Mouse (Mus musculus) c-Kit-positive CD71-positive TER-119-negative erythroid progenitor cells, embryonic 14.5 days (primary cell): ENCODE data around the gene Etnk2.

ENCODE experiments used
- DNase-seq: peaks from one replicate; pipeline ENCODE4 v3.0.0-alpha.2; 2013; ENCODE audit warnings: low read depth

Etnk2 gene

DNA sequence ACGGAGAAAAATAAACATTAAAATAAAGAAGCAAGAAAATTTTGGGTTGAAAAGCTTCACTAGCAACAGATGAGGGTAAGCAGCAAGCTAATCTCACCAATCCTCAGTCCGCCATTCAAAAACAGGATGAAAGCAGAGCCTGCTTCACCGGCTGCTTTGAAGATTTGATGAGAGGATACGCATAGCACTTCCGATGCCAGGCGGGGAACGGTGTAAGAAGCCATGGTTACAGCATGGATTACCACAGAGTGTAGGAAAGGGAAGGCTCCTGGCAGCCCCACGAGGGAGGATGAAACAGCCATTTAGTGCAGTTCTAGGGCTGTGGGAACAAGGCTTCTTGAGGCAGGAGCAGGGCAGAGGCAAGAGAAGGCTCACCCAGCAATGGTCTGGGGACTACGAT, 11.6 kb upstream of the Etnk2 start:
- DNase-seq, result no peak

DNA sequence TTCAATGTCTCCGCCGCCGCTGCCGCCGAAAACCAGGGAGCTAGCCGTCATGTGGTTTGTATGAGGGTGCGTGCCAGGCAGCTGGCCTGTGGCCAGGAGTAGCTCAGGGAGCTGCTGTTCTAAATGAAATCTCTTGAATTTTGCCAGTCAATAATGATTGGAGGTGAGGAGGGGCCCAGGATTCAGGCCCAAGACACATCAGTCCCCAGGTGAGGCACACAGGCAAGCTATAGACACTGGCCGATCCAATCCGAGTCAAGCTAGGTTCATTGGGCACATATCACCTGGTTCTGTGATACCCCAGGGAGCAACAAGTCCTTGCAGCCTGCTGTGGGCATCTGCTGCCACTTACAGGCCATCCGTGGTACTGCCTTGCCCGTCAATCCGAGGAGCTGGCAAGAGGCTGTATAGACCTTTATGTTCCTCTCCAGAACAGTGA, 10.0 kb upstream of the Etnk2 start:
- peak; percentile 27 for DNase-seq

DNA sequence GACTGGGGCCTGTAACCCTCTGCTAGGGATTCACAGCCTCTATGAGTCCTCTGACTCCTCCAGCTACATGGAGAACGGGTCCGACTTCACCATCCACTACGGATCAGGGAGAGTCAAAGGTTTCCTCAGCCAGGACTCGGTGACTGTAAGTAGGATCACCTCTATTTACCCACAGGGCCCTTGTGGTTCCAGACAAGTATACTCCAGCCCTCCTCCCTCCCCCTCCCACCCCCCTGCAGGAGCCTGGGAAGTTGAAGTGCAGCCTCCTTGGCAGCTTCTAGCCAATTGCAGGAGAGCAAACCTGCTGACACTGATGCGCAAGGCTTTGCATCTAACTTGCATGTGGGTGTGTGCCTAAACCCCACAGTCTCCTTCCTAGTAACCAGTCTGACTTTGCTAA, 7.9 kb upstream of the Etnk2 start:
- no peak for DNase-seq

DNA sequence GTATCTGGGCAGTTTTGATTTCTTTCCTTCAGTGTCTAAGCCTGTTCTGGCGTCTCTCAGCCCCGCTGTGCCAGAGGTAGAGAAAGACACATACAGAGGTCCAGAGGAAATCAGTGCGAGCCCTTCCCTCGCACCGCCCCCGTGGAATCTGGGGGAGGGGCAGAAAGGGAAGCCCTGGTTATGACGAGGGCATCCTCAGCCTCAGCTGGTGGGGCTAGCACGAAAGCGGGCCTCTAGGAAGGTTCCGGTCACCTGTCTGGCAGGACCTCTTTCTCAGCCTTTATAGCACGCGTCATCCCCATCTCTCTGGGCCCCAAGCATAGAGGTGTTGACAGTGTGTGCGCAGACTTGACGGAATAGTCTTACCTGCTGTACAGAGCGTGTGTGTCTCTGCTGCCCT, 7.5 kb upstream of the Etnk2 start:
- DNase-seq, result no peak

DNA sequence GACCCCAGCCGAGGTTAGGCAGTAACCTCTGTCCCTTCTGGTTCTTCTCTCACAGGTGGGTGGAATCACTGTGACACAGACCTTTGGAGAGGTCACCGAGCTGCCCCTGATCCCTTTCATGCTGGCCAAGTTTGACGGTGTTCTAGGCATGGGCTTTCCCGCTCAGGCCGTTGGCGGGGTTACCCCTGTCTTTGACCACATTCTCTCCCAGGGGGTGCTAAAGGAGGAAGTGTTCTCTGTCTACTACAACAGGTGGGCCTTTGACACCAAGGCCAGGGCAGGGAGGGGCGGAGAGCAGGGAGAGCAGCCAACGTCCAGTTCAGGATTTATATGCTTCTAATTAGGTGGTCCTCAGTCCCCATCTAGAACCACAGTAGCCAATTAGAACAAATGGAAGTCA, 7.0 kb upstream of the Etnk2 start:
- DNase-seq, result no peak

DNA sequence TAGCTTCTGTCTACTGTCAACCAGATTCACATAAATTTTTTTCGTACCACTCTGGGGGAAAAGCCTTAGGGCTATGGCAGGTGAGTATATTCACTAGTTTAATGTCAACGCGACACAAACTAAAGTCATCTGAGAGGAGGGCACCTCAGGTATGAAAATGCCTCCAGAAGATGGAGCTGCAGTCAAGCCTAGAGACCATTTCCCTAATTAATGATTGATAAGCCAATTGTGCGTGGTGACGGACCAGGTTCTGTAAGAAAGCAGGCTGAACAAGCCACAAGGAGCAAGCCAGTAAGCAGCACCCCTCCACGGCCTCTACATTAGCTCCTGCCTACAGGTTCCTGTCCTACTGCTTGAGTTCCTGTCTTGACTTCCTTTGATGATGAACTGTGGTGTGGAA, 2.4 kb upstream of the Etnk2 start:
- DNase-seq, result no peak

DNA sequence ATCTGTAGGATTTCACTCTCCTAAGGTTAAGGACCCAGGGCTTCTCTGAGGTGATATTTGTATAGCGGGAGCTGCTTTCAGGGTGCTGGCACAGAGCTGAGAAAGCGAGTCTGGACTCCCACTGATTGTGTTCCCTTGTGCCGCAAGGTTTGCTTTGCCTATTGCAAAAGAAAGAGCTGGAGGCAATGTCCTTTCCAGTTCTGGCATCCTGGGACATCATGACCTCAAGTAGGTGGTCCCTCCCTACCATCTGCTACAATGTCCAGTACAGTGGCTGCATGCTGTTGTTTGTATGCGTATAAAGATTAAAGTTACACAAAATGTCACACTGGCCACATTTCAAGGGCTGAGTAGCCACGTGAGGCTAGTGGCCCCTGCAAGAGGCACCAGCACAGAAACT, 1.3 kb upstream of the Etnk2 start:
- DNase-seq, result no peak

DNA sequence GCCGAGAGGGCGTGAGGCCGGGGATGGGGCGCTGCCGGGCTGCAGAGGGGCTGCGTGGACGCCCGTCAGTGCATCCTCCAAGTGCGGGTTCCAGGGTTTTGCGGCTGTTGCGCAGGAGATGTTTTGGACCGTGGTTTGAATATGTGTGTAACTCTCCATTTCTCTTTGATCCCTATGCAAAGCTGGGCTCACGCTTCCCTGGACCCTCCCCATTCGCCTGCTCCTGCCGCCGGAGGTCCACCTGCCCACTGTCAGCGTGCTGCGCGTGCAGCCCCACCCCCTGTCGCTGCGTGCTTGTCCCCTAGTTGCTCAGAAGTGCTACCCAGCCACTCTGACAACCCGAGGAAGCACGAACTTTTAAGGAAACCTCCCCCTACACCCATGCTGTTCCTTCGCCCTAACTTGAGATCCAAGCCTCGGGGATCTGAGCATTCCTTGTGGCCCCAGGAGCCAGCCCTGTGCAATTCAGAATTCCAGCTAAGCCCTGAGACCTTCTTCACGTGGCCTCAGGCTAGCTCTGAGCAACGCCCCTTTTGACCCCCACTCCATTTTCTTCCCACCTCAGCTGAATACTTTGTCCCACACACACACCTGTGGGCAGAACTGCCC, 754 bp downstream of the Etnk2 start:
- DNase-seq, result no peak

DNA sequence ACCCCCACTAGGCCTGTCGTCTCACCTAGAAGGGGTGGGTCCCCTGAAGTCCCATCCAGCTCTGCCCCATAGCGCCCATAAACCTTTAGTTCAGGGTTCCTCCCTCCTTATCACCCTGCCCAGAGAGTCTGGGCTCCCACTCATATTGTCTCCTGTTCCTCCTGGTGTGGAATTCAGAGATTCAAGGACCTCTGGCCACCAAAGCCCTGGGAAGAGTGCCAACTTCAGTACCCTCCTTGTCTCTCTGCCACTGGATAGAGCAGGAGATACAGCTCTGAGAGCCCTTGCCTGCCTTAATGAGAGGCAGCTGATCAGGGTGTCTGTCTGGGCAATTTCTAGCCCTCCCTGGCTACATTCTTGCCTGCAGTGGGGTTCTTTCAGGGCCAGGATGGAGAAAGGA, 1.5 kb downstream of the Etnk2 start:
- no peak for DNase-seq

DNA sequence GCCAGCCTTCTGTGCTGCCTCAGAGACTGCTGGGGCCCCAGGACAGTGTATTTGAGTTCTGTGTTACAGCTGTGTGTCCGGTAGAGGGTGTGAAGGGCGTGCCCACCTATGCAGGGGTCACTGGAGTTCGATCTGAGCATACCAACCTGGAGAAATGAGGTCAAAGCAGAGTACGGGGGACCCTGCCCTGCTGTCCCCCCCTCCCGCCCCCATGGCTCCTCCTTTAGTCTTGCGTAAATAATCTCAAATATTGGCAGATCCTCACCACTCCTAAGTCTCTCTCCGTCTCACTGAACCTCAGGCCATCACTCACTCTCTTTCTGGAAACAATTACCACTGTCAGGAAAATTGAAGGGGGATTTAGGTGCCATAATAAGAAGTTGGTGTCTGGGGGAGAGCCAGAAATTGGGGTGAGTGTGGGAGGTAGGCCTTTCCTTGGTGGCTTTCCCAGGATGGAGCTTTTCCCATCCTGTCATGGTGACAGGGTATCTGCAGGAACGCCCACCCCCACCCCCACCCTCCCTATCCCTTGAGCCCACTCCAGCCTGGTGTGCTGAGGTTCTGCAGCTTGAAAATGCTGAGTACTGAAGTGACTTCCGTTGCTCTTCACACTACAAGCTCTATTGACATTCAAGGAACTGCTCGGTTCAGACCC, 3.7 kb downstream of the Etnk2 start:
- no peak for DNase-seq

DNA sequence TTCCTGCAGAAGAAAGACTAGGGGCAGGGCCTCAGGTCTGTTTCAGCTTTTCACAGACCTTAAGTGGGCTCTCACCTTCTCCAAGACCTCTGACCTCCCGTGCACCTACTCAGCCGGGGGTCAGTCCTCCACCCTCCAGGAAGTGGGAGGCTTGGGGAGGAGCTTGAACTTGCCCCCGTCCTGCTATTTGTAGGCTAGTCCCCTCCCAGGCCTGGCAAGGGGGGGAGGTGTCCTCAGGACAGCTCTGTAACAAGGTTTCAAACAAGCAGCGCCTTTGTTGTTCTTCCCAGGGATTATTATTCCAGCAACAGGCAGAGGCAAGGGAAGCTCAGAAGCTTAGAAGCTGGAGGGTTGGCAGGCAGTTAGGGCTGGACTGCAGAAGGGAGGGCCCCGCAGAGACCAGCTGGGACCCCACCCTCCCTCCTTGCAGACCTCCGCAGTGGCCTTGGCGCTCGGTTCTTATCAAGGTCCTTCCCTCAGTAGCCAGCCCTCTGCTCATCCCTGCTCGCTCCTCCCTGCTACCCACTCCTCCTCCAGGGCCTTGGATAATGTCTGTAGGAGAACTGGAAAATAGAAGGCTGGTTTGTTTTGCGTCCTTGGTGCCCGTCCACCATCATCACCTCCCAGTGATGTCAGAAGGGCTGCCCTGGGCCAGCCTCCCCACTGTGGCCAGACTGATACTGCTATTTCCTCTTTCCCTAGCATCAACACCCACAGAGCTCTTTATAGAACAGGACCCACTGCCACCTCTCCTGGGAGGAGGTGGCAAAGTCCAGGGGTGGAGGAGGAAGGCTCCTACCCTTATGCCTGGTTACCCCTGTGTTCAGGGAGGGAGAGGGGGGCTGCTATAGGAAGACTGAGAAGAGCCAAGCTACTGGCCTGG, 4.5 kb downstream of the Etnk2 start:
- DNase-seq, result no peak

DNA sequence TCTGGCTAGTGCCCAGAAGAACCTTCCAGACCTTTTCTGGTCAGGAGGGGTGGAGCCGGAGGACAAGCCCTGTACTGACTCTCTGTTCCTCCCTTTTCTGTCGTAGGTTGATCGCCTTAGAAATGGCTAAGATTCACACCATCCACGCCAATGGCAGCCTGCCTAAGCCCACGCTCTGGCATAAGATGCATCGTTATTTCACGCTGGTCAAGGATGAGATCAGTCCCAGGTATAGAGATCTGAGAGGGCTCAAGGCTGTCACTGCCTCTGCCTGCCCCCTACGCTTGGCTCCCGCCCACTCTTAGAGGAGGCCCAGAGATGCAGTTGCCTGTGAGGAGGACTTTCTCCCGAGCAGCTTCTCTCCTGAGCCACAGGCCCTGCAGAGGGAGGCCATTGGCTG, 5.3 kb downstream of the Etnk2 start:
- DNase-seq, result no peak

DNA sequence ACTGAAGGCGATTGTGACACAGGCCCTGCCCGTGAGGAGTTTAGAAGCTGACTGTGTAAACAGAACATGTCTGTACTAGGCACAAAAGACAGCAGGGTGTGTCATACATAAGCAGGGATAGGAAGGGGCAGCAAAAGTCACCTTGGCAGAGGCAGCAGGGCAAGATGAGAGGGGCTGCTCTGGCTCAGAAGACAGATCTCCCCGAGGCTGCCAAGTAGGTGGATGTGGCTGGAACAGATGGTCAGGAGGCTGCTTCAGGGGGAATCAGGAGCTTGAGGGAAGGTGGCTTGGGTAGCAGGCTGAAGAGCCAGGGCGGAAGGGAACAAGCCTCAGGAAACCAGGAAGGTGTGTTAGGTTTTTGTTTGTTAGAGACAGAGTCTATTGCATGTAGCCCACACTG, 7.0 kb downstream of the Etnk2 start:
- DNase-seq, result no peak

DNA sequence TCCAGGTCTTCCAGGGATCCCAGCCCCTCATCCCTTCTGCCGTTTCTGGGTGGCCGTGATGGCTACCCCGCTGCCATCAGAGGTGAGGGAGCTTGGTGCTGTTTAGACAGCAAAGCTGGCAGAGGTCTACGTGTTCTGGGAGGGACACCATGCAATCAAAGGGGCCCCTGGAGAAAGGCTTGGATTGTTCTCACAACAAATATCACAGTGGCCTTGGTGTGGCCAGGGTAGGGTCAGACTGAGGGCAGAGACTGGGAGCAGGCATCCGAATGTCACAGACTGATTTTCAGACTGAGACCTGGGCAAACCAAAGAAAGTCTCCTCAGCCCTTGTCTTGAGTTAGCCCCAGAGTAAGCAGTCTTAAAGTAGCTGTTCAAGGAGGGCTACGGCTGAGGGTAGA, 8.1 kb downstream of the Etnk2 start:
- DNase-seq, result no peak

DNA sequence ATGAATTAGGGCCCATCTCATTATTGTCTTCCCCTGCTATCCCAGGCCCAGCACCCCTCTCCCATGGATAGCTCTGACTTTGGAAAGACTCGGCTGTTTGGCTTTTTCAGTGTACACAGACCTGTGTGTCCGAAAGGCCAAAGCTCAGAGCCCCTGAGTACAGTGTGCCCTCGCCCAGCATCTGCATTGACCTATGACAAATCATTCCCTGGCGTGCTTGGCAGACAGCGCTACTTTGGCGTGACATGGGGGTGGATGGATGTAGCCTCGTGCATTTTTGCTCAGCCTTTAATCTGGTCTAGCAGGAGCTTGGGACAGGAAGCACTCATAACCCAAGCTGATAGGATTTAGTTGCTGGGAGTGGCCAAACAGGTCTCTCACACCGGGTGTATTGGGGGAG, 8.7 kb downstream of the Etnk2 start:
- no peak for DNase-seq

DNA sequence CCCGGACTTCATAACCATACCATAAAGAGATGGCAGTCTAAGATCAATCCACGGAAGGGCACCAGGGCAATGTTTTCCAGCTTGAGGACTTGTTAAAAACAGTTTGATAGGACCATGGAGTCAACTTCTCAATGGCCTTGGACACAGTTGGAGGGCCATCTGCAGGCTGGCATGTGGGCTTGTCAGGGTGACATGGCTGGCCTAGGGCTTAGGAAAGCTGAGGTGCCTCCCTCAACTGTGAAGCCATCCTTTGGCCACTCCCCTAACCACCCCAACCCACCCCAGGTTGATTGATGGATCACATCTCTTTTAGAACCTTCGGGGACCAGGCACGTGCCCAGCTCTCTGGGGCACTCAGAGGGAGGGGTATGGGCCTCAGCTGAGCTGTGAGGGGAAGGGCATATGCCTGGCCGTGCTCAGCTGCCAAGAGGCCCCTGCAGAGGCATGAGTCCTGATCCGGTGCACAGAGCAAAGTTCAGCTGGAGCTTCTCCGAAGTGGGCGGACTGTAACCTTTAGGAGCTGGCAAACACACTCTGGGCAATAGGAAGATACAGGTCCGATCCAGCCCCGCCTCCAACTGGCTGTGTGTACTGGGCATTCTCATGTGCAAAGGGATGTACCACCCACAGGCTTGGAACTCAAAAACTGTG, 12.4 kb downstream of the Etnk2 start:
- DNase-seq, result no peak

DNA sequence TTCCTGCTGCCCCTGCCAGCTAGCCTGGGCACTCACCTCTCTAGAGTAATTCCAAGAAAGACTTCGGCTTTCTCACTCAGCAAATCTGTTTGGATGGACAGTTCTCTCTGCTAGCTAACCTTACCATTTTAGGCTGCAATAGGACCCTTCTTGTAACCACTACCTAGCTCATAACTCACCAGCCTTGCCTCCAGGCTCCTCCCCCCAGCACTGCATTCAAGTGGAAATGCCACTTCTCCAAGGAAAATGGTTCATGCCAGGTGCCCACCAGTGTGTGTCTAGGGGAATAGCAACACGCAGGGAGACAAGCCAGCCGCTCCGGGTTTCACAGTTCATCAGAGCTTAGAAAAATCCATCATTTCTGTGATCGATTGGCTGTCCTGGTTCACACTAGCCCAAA, 14.2 kb downstream of the Etnk2 start:
- DNase-seq, result no peak

DNA sequence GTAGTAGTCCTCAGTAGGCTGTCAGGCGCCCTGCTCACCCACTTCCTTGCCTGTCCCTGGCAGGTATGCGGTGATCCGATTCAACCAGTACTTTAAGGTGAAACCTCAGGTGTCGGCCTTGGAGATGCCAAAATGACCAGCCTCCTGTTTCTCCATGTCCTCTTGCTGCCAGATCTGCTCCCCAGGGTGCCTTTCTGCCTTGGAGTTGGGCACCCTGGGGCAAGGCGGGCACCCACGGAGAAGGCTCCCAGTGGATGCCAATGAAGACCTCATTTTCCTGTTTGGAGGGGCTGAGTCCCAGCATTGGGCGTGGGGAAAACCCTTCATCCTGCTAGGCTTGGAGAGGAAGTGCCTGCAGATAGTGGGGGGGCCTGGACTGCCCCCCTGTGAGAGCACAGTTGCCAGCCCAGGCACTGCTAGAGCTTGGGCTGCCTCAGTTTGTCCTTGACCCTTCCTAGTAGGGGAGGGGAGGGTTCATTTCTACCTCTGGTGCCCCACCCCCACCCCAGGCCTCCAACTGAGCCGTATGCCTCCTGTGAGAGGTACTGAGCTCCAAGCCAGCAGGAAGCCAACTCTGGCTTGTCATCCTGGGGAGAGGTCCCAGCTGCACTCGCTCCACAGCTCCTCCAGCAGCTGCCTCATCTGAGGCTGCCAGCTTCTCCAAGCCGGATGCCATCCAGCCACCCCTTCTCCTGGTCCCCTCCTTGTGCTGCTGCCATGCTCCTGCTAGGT, 16.0 kb downstream of the Etnk2 start:
- no peak for DNase-seq

DNA sequence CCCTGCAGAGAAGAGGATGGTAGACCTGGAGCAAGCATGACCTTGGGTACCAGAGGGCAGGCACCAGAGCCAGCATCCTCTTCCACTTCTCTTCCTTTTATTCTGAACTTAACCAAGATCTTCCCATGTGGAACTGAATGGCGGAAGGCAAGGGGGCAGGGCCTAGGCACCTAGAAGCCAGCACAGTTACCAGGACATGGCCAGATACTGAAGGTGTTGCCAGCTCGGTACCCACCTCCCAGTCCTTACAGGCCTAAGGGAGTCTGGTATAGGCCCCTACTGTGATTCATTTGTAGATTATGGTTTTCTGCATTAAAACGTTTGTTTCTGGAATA, 16.6 kb downstream of the Etnk2 start:
- no peak for DNase-seq

DNA sequence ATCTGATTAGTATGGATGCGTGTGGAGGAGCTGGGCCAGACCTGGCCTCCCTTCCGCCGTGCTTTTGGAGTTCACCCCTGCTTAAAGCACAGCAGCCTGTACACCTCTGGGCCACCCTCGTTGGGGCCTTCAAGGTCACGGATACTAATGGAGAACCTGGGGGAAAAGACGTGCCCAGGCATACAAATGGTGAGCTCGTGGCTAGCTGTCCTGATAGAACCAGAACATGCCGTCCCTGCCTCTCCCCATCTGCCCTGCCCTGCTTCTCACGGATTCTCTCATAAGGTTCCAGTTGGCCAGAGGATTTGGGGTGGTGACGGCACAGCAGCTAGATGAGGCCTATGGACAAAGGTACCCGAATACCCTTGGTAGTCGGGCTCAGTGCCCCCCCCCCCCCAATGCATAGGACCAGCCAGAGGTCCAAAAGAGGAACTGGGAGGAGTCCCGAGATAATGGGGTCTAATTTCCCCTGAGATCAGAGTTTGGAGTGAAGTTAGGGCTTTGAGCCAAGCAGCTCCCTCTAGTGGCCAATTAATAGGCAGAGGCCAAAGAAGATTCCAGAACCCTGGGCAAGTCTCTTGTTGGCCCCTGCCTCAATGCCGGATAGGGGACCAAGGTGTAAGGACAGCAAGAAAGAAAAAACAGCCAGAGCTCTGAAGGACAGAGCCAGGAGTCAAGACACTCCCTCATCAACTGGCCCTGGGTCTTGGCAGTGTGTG, 17.1 kb downstream of the Etnk2 start:
- no peak for DNase-seq

DNA sequence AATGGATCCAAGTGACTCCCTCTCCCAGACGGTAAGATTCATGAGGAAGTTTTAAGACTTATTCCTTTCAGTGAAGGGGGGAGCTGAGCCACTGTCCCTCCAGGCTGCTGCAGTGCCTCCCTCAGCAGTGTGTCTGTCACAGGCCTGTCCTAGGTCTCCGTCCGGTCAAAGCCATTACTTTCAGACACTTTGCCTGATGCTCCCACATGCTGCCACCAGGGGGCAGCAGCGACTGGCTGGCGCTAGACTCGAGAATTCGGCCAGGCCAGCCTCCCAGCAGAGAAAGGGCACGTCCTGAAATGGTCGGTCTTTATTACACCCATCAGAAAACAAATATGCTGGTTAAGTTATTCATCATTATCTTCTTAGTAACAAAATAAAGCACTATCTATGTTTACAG, 18.6 kb downstream of the Etnk2 start:
- DNase-seq, result peak; percentile 51
